Mouse (Mus musculus) MEL (cell line): ENCODE measurements around the gene Lmf2. TPM values are rescaled to one million over a fixed set of nuclear protein-coding genes. Genes with fewer than 3 reads are reported as not detected.

ENCODE experiments used
- DNase-seq: peaks from one replicate; pipeline ENCODE4 v3.0.0; 2011; ENCODE audit warnings: low read depth, low spot score
- H3K27ac ChIP-seq: 2 replicates; pipeline ENCODE4 v1.5.1; 2012; ENCODE audit warnings: low read depth, mild to moderate bottlenecking, control low read depth, low read length, moderate library complexity; ENCODE audit not compliant: control insufficient read depth
- H3K27me3 ChIP-seq, 2 experiments: fragments of 150-350 bp in 1 of 2; sonication (generic) in 1 of 2; 2 replicates each; pipeline ENCODE4 v1.6.1; 2012; ENCODE audit warnings: low read length in 2 of 2, mild to moderate bottlenecking in 2 of 2, improper control_type of control experiment in 1 of 2, moderate library complexity in 1 of 2; ENCODE audit not compliant: insufficient read depth in 2 of 2, control insufficient read depth in 1 of 2
- H3K36me3 ChIP-seq, 2 experiments: 2 replicates each; pipeline ENCODE4 v1.6.1; 2012 to 2014; ENCODE audit warnings: low read length in 2 of 2, improper control_type of control experiment in 1 of 2, inconsistent platforms in 1 of 2, mild to moderate bottlenecking in 1 of 2; ENCODE audit not compliant: insufficient read depth in 2 of 2, control insufficient read depth in 1 of 2
- H3K4me1 ChIP-seq, 2 experiments: fragments of 150-350 bp in 1 of 2; sonication (generic) in 1 of 2; 2 replicates each; pipeline ENCODE4 v1.6.1; 2012; ENCODE audit warnings: low read length in 2 of 2, improper control_type of control experiment in 1 of 2, mild to moderate bottlenecking in 1 of 2; ENCODE audit not compliant: insufficient read depth in 2 of 2, control insufficient read depth in 1 of 2
- H3K4me3 ChIP-seq, 2 experiments: fragments of 150-350 bp in 1 of 2; sonication (generic) in 1 of 2; 2 replicates each; pipeline ENCODE4 v1.5.1; 2012; ENCODE audit warnings: low read depth in 2 of 2, low read length in 2 of 2, mild to moderate bottlenecking in 2 of 2, moderate library complexity in 2 of 2, control low read depth in 1 of 2, improper control_type of control experiment in 1 of 2; ENCODE audit not compliant: control insufficient read depth in 1 of 2, insufficient read depth in 1 of 2
- H3K79me2 ChIP-seq: 2 replicates; pipeline ENCODE4 v1.6.1; 2012; ENCODE audit warnings: mild to moderate bottlenecking, low read length, moderate library complexity; ENCODE audit not compliant: control insufficient read depth, poor library complexity, insufficient read depth
- H3K9ac ChIP-seq: 2 replicates; pipeline ENCODE4 v1.6.1; 2012; ENCODE audit warnings: low read depth, mild to moderate bottlenecking, control low read depth, low read length, moderate library complexity; ENCODE audit not compliant: control insufficient read depth, poor library complexity, severe bottlenecking
- H3K9me3 ChIP-seq: fragments of 150-350 bp; sonication (generic); replicated peaks from 2 replicates; pipeline ENCODE4 v1.6.1; 2012; ENCODE audit warnings: mild to moderate bottlenecking, low read length, improper control_type of control experiment, moderate library complexity; ENCODE audit not compliant: insufficient read depth
- BHLHE40 ChIP-seq: IDR thresholded peaks from 2 replicates; pipeline ENCODE4 v1.6.1; 2012; ENCODE audit warnings: low read depth, mild to moderate bottlenecking, inconsistent platforms, low read length, improper control_type of control experiment, borderline replicate concordance
- CHD1 ChIP-seq: IDR thresholded peaks from 2 replicates; pipeline ENCODE4 v1.6.1; 2012; ENCODE audit warnings: low read depth, mild to moderate bottlenecking, inconsistent platforms, low read length, improper control_type of control experiment
- CHD2 ChIP-seq: IDR thresholded peaks from 2 replicates; pipeline ENCODE4 v1.6.1; 2011; ENCODE audit warnings: low read length, improper control_type of control experiment
- CTCF ChIP-seq, 3 experiments: IDR thresholded peaks in 2 of 3; conservative IDR thresholded peaks in 1 of 3; 2 replicates each; pipeline ENCODE4 v1.5.1; 2011 to 2012; ENCODE audit warnings: low read length in 3 of 3, low read depth in 2 of 3, mild to moderate bottlenecking in 2 of 3, improper control_type of control experiment in 1 of 3, inconsistent platforms in 1 of 3, mixed read lengths in 1 of 3, moderate library complexity in 1 of 3; ENCODE audit not compliant: control insufficient read depth in 1 of 3, insufficient read depth in 1 of 3, poor library complexity in 1 of 3, severe bottlenecking in 1 of 3
- E2F4 ChIP-seq: IDR thresholded peaks from 2 replicates; pipeline ENCODE4 v1.6.1; 2011; ENCODE audit warnings: low read depth, low read length, improper control_type of control experiment, borderline replicate concordance
- ELF1 ChIP-seq: IDR thresholded peaks from 2 replicates; pipeline ENCODE4 v1.6.1; 2014; ENCODE audit warnings: low read depth, mild to moderate bottlenecking, inconsistent platforms, low read length, improper control_type of control experiment, moderate library complexity
- EP300 ChIP-seq, 2 experiments: IDR thresholded peaks; 2 replicates each; pipeline ENCODE4 v1.6.1; 2011; ENCODE audit warnings: improper control_type of control experiment in 2 of 2, low read length in 2 of 2, low read depth in 1 of 2, mild to moderate bottlenecking in 1 of 2
- ETS1 ChIP-seq: IDR thresholded peaks from 2 replicates; pipeline ENCODE4 v1.6.1; 2012; ENCODE audit warnings: low read depth, mild to moderate bottlenecking, inconsistent platforms, low read length, improper control_type of control experiment, moderate library complexity
- GABPA ChIP-seq: IDR thresholded peaks from 2 replicates; pipeline ENCODE4 v1.6.1; 2012; ENCODE audit warnings: low read depth, mild to moderate bottlenecking, inconsistent platforms, low read length, improper control_type of control experiment, moderate library complexity
- GATA1 ChIP-seq: IDR thresholded peaks from 2 replicates; pipeline ENCODE4 v1.6.1; 2011; ENCODE audit warnings: low read depth, low read length, improper control_type of control experiment
- HCFC1 ChIP-seq: IDR thresholded peaks from 2 replicates; pipeline ENCODE4 v1.6.1; 2012; ENCODE audit warnings: low read depth, mild to moderate bottlenecking, inconsistent platforms, low read length, improper control_type of control experiment, moderate library complexity
- KAT2A ChIP-seq: conservative IDR thresholded peaks from 2 replicates; pipeline ENCODE4 v1.6.1; 2012; ENCODE audit warnings: low read depth, low read length, improper control_type of control experiment, inconsistent platforms
- MAFK ChIP-seq: IDR thresholded peaks from 2 replicates; pipeline ENCODE4 v1.6.1; 2011; ENCODE audit warnings: low read depth, mild to moderate bottlenecking, low read length, improper control_type of control experiment, borderline replicate concordance
- MAX ChIP-seq: IDR thresholded peaks from 2 replicates; pipeline ENCODE4 v1.6.1; 2011; ENCODE audit warnings: low read length, improper control_type of control experiment
- MAZ ChIP-seq: IDR thresholded peaks from 2 replicates; pipeline ENCODE4 v1.6.1; 2012; ENCODE audit warnings: low read depth, mild to moderate bottlenecking, inconsistent platforms, low read length, improper control_type of control experiment
- MEF2A ChIP-seq: IDR thresholded peaks from 2 replicates; pipeline ENCODE4 v1.6.1; 2014; ENCODE audit warnings: low read depth, mild to moderate bottlenecking, inconsistent platforms, low read length, improper control_type of control experiment; ENCODE audit not compliant: poor library complexity, insufficient replicate concordance, severe bottlenecking; ENCODE audit errors: extremely low read depth
- MXI1 ChIP-seq: IDR thresholded peaks from 2 replicates; pipeline ENCODE4 v1.6.1; 2011; ENCODE audit warnings: mild to moderate bottlenecking, low read depth, low read length, improper control_type of control experiment
- NELFE ChIP-seq: IDR thresholded peaks from 2 replicates; pipeline ENCODE4 v1.6.1; 2011; ENCODE audit warnings: low read depth, low read length, improper control_type of control experiment
- NRF1 ChIP-seq: IDR thresholded peaks from 2 replicates; pipeline ENCODE4 v1.6.1; 2014; ENCODE audit warnings: low read depth, mild to moderate bottlenecking, inconsistent platforms, low read length, improper control_type of control experiment, moderate library complexity; ENCODE audit not compliant: poor library complexity, insufficient read depth, severe bottlenecking
- POLR2A ChIP-seq, 2 experiments: IDR thresholded peaks; 2 replicates each; pipeline ENCODE4 v1.6.1; 2011 to 2012; ENCODE audit warnings: low read length in 2 of 2, mild to moderate bottlenecking in 2 of 2, control low read depth in 1 of 2, improper control_type of control experiment in 1 of 2, low read depth in 1 of 2, moderate library complexity in 1 of 2; ENCODE audit not compliant: control insufficient read depth in 1 of 2, insufficient read depth in 1 of 2, poor library complexity in 1 of 2
- POLR2AphosphoS2 ChIP-seq: IDR thresholded peaks from 2 replicates; pipeline ENCODE4 v1.6.1; 2011; ENCODE audit warnings: low read length, improper control_type of control experiment
- POLR2AphosphoS5 ChIP-seq: IDR thresholded peaks from 2 replicates; pipeline ENCODE4 v1.6.1; 2012; ENCODE audit warnings: low read depth, borderline replicate concordance, mild to moderate bottlenecking, inconsistent platforms, low read length, moderate library complexity, mixed read lengths
- RAD21 ChIP-seq: IDR thresholded peaks from 2 replicates; pipeline ENCODE4 v1.6.1; 2011; ENCODE audit warnings: mild to moderate bottlenecking, low read depth, low read length, improper control_type of control experiment
- RCOR1 ChIP-seq: IDR thresholded peaks from 2 replicates; pipeline ENCODE4 v1.6.1; 2012; ENCODE audit warnings: low read depth, mild to moderate bottlenecking, inconsistent platforms, low read length, improper control_type of control experiment
- SIN3A ChIP-seq: IDR thresholded peaks from 2 replicates; pipeline ENCODE4 v1.6.1; 2012; ENCODE audit warnings: low read length, improper control_type of control experiment, inconsistent platforms
- SMC3 ChIP-seq: IDR thresholded peaks from 2 replicates; pipeline ENCODE4 v1.6.1; 2011; ENCODE audit warnings: low read depth, low read length, improper control_type of control experiment
- TAL1 ChIP-seq: IDR thresholded peaks from 2 replicates; pipeline ENCODE4 v1.6.1; 2012; ENCODE audit warnings: mild to moderate bottlenecking, inconsistent platforms, low read length, moderate library complexity, mixed read lengths
- TBP ChIP-seq: IDR thresholded peaks from 2 replicates; pipeline ENCODE4 v1.8.0; 2011; ENCODE audit warnings: low read depth, low read length, improper control_type of control experiment
- UBTF ChIP-seq: IDR thresholded peaks from 2 replicates; pipeline ENCODE4 v1.6.1; 2012; ENCODE audit warnings: low read depth, mild to moderate bottlenecking, inconsistent platforms, low read length, improper control_type of control experiment, moderate library complexity, borderline replicate concordance; ENCODE audit not compliant: insufficient read depth
- USF1 ChIP-seq: IDR thresholded peaks from 2 replicates; pipeline ENCODE4 v1.6.1; 2014; ENCODE audit warnings: low read depth, mild to moderate bottlenecking, inconsistent platforms, low read length, improper control_type of control experiment, moderate library complexity
- USF2 ChIP-seq, 2 experiments: IDR thresholded peaks; 2 replicates each; pipeline ENCODE4 v1.6.1; 2011 to 2012; ENCODE audit warnings: improper control_type of control experiment in 2 of 2, low read length in 2 of 2, borderline replicate concordance in 1 of 2, inconsistent platforms in 1 of 2, low read depth in 1 of 2, mild to moderate bottlenecking in 1 of 2; ENCODE audit not compliant: insufficient read depth in 1 of 2
- ZC3H11A ChIP-seq: IDR thresholded peaks from 2 replicates; pipeline ENCODE4 v1.6.1; 2012; ENCODE audit warnings: low read depth, mild to moderate bottlenecking, inconsistent platforms, low read length, improper control_type of control experiment
- ZKSCAN1 ChIP-seq: IDR thresholded peaks from 2 replicates; pipeline ENCODE4 v1.6.1; 2012; ENCODE audit warnings: low read depth, mild to moderate bottlenecking, inconsistent platforms, low read length, improper control_type of control experiment, moderate library complexity
- ZMIZ1 ChIP-seq: IDR thresholded peaks from 2 replicates; pipeline ENCODE4 v1.6.1; 2012; ENCODE audit warnings: low read depth, mild to moderate bottlenecking, inconsistent platforms, low read length, improper control_type of control experiment, moderate library complexity
- ZNF384 ChIP-seq: IDR thresholded peaks from 2 replicates; pipeline ENCODE4 v1.6.1; 2012; ENCODE audit warnings: low read depth, mild to moderate bottlenecking, inconsistent platforms, low read length, improper control_type of control experiment
- polyA plus RNA-seq, 2 experiments: library from polyadenylated mRNA; stranded (reverse) in 1 of 2; unstranded in 1 of 2; fragments of >175 nt in 1 of 2; fragments of >200 nt in 1 of 2; gene quantifications; 2 replicates each; pipeline versions ENCODE4 v1.2.1 to v1.2.4; 2012; ENCODE audit warnings: low replicate concordance in 2 of 2, low read depth in 1 of 2; ENCODE audit not compliant: insufficient read length in 2 of 2, insufficient read depth in 1 of 2, missing spikeins in 1 of 2
- total RNA-seq: library from RNA; depleted of rRNA; stranded (reverse); fragments of 300-350 nt; gene quantifications from 2 replicates; pipeline ENCODE4 v1.2.3, GENCODE M21; 2012

Gene Lmf2
- total and polyA plus RNA-seq, 3 experiments, result 14.5 to 52.0 TPM; not detected in 1

DNA sequence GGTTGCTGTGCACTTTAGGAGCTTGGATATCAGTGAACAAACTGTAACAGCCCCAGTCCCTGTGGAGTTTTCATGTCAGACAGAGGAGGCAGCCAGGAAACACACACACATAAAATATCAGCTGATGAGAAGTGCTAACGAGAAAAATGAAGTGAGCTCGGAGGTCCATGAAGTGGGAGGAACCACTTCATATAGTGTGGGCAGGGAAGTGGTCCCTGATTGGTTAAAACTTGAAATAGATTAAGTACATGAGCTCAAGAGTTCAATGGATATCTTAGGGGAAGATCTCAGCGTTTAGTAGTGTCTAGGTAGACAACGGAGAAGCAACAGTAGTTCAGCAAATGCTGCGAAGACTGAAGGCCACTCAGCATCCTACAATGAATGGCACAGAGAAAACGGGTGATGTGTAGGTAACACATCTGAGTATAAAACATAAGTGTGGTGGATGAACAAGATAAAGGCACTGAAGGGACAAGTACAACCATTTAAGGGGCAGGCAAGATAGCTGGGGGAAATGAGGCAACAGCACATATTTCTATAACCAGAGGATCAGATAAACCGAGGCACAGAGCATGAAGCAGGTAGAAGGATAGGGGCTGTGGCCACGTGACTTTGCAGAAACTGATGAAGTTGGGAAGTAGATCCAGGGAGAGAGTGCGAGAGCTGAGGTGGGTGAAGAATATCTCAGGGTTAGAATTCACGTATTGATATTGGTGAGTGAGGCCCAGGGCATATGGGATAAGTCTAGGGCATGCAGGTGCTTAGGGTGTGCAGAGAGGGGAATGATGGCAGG lies 49.6 kb upstream of the Lmf2 start:
- Histone ChIP-seq H3K27ac (peak overlapping the region; percentile 42), H3K79me2 (no peaks in the 10 kb centered on the region), H3K36me3 (peaks cover 0 to 19% of the 10 kb centered on the region in 2 experiments; a peak in 2 of 4 replicates), H3K27me3 (no peaks in the 10 kb centered on the region), H3K9me3 (no peaks in the 10 kb centered on the region), H3K4me1 (peaks cover 17 to 27% of the 10 kb centered on the region in 2 experiments), H3K9ac (no peak overlapping the region; the same call in 1 of the 2 replicates), H3K4me3 (peak overlapping the region; percentile 21 to 68)
- peak; percentile 80 for DNase-seq
- TF ChIP-seq ZKSCAN1 (no peak), UBTF (no peak), ETS1 (peak; percentile 57; the same call in 1 of the 2 replicates), MXI1 (no peak; the same call in 1 of the 2 replicates), RCOR1 (no peak), ZMIZ1 (no peak), CTCF (IDR thresholded peaks at IDR 0.05 in 2 of 3, conservative IDR thresholded peaks at IDR 0.05 in 1 of 3; ENCODE audit: control insufficient read depth in 1 of 3, insufficient read depth in 1 of 3, low read depth in 2 of 3, low read length in 3 of 3, poor library complexity in 1 of 3, severe bottlenecking in 1 of 3) (no peak), ELF1 (no peak; the same call in 1 of the 2 replicates), TBP (peak; percentile 65), POLR2AphosphoS5 (no peak), MAX (peak; percentile 71), EP300 (IDR thresholded peaks at IDR 0.05; ENCODE audit: low read depth in 1 of 2, low read length in 2 of 2) (peak in 1 of 2 experiments; percentile 8; a peak in 2 of 4 replicates), ZC3H11A (peak; percentile 18; the same call in 1 of the 2 replicates), GATA1 (peak; percentile 82), POLR2AphosphoS2 (0 out of 2 replicates have a peak, but pooled peaks have one; percentile 31), USF2 (IDR thresholded peaks at IDR 0.05; ENCODE audit: borderline replicate concordance in 1 of 2, insufficient read depth in 1 of 2, low read depth in 1 of 2, low read length in 2 of 2) (peak in 1 of 2 experiments; percentile 70; a peak in 2 of 4 replicates), MEF2A (no peak), CHD2 (no peak; the same call in 1 of the 2 replicates), HCFC1 (0 out of 2 replicates have a peak, but pooled peaks have one; percentile 23), NELFE (peak; percentile 38; the same call in 1 of the 2 replicates), SMC3 (no peak), CHD1 (no peak), USF1 (peak; percentile 92), E2F4 (no peak), MAZ (no peak), RAD21 (no peak), SIN3A (peak; percentile 76), BHLHE40 (no peak; the same call in 1 of the 2 replicates), TAL1 (no peak), MAFK (no peak), KAT2A (no peak), GABPA (no peak), ZNF384 (no peak), NRF1 (no peak), POLR2A (IDR thresholded peaks at IDR 0.05; ENCODE audit: control insufficient read depth in 1 of 2, insufficient read depth in 1 of 2, low read depth in 1 of 2, low read length in 2 of 2, poor library complexity in 1 of 2) (peak in 1 of 2 experiments; percentile 37; a peak in 1 of 4 replicates)
